Mouse (Mus musculus) thymus, postnatal 25 days (tissue): ENCODE measurements around the gene Stk11.
"Not testable (repeated sequence)": the region's sequence is repeated elsewhere in the genome, so short reads cannot be mapped to it uniquely, and the experiment has no call there.

Source experiments
- DNase-seq: peaks from one replicate; pipeline ENCODE4 v3.0.0; 2022

The Stk11 gene

DNA sequence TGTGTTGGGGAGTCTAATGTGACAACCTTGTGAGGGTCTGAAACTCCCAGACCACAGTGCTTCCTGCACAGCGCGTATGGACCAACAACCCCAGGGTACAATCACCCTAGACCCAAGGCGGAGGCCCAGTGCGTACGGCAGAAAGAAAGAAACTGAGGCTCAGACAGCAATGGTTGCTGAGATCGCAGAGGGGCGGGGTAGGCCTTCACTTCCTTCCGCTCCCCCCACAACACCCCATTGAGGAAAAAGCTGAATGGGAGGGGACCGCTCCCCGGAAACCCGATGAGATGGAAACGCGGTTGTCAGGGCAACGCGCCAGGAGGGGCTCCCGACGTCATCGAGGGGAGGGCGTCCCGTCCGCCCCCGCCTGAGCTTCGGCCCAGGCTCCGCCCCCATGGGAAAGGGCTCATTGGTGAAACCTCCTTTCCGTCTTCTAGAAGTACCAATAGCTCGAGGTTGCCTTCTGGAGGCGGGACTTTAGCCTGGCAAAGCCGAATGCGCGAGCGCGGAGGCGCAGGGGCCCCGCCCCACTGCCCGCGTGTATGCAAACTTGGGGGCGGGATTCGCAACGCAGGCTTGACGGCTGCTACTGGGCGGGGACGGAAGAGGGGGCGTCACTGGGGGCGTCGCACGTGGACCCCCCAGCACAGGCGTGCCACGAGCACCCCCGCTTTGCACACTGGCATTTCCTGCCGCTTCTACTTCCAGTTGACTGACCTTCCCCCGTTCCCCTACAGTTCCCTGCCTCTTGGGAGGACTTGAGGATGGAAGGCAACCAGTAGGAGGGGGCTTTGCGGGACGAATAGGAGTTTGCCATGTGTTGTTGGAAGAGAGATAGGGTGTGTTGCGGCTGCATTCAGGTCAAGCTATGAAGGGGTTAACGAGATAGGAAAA, 44.2 kb downstream of the Stk11 start:
- peak; percentile 100 for DNase-seq

DNA sequence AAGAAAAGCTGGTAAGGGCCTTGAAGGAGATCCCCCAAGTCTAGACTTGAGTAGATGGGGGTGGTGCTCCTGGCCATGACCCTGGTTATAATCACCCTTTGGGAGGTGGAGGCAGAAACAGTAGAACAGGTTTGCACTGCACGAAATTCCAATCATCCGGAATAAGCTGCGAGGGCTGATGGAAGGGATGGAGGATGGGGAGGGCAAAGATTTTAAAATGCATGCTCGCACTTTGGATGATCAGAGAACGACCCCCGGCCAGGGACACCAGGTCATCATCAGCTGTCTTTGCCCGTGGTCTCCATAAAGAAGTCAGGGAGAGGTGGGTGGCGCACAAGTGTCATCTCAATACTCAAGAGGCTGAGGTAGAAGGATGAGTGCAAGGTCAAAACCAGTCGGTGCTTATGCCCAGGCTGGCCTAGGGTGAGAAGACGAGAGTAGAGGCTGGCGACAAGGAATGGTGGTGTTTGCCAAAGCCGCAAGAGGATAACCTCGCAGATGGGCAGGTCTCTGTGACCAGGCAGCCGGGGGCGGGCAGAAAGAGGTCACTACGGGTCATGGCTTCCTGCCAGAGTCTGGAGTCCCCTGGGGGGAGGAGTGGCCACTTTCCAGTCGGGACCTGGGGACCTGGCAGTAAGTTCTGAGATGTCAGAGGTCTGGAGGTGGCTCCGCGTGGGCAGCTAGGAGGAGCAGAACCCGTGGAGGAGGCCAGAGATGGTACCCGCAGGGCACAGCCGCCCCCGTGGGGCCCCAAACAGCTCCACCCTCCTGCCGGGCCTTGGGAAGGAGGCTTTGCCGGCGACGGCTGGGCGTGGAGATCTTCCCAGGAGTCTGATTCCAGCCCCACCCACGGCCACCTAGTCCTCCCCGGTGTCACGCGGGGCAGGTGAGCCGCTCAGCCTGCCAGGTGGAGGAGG, 45.1 kb downstream of the Stk11 start:
- peak; percentile 58 for DNase-seq

DNA sequence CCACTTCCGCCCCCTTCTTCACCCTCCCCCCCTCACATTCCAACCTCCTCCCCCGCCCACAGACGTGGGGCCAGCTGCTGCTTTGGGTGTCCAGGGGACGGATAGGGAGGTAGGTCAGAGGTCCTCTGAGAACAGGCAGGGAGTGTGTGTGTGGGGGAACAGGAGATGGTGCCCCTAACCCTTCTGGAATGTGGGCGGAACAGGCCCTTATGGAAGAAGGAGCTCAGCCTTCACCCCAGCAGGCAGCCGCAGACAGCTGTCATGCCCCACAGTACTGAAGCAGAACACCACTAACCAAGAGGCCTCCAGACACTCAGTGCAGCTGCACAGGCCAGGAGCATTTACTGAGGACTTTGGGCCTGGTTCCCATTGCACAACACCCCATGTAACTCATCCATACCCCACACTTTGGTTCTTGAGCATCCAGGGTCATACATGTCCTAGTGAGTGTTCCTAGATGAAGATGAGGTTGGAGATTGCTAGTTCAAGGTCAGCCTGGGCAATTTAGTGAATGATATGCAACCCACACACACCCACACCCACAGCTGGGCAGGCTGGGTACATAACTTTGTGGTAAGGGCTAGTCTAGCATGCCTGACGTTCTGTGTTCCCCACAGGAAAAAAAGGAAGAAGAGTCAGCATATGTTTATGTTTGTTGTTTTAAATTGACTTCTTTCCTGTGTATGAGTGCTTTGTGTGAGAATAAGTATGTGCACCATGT, 46.1 kb downstream of the Stk11 start:
- DNase-seq = no peak

DNA sequence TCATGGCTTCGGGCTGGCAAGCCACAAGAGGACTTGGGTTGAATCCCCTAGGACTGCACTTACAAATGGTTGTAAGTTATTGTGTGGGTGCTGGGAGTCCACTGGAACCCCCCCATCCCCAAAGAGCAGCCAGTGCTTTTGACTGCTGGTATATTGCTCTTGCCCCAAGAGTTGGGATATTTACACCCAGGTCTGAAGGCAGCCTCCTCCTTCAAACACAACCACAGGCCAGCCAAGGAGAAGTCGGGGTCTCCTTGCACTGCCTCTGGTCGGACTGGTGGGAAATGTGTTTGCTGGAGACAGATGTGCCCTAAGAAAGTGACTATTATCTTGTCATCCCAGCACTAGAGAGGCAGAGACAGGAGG, 46.6 kb downstream of the Stk11 start:
- no peak for DNase-seq

DNA sequence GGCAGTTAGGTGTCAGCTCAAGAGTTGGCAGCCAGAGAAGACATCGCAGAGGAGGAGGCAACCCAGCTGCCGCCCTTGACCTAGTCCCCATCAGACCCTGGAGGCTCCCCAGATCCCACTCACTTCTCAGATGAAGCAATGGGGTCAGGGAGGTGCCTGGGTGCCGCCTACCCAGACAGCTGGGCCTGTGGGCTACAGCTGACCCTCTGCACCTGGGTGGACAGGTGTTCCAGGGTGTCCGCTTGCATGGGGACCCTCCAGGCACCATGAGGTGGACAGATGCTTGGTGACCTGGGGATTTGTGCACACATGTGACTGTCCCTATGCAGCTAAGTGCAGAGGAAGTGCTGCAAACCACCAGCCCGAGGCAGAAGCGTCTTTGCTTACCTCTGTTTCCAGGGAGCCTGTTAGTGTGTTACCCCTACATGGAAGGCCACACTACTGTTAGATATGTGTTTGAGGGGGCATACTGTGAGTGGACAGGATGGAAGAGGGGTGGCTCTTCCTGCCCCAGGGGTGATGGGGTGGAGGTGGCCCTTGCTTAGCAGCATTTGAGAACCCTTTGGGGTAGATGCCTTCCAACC, 47.2 kb downstream of the Stk11 start:
- DNase-seq = no peak

DNA sequence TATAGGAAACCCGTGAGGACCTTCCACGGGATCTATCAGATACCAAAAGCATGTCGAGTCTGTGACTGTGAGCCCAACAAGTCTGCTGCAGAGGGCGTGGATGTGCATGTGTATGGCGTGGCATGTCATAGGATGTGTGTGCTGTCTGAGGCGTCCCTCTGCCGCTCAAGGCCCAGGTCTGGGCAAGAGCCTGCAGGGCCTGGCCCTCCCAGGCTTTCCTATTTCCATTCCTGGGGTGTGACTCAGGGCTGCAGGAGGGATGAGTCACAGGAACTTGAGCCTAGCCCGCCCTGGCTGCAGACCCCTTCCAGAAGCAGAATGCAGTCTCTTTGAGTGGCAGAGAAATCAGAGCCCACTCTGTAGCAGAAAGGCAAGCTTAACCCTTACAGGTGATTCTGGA, 48.1 kb downstream of the Stk11 start:
- DNase-seq = no peak

DNA sequence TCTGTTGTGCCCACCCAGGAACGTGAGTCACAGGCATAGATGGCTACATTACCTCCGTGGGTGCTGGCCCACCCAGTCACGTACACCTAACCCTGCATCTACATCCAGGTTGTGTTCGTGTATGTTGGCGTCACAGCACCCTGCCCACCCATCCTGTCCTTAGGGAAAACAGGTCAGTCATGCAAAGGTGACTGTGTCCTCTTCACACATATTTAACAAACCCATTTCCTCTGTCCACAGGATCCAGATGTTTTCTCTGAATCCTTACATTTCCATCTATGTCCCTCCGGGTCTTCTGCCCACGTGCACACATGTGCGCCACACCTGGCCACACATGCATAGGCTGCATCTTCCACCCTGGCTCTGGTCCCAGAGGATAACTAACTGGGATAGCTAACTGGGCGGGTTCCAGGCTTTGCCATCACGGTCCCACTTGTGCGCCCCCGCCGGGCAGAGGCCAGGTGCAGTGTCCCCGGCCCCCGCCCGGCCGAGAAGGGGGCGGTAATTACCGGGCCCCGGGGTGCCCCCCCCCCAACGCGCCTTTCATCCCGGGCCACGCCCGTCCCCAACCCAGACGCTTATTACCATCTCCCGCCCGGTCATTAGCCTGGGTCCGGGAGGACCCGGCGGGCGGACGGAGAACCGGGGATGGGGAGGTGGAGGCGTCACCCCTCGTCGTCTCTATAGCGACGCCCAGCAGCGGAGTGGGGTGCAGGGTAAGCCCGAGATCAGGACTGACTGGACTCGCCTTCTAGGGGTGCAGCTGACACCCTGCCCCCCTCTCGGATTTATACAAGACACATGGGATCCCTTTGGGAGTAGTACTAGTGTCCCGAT, 48.8 kb downstream of the Stk11 start:
- DNase-seq = no peak

DNA sequence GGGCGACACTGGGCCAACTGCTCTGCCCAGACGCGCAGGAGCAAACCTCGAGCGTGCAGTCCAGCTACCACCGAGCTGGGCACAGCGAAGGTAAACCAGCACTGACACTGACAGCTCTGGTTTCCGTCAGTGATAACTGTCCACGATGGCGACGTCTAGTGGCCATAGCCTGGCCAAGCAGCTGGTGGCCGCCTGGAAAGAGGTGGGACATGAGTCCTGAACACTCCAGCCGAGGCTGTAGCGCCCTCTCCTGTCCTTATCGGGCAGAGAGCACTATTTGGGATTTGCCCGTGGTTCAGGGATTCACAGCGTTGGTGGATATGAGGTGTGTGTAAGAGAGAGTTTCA, 49.4 kb downstream of the Stk11 start:
- DNase-seq = peak; percentile 92

DNA sequence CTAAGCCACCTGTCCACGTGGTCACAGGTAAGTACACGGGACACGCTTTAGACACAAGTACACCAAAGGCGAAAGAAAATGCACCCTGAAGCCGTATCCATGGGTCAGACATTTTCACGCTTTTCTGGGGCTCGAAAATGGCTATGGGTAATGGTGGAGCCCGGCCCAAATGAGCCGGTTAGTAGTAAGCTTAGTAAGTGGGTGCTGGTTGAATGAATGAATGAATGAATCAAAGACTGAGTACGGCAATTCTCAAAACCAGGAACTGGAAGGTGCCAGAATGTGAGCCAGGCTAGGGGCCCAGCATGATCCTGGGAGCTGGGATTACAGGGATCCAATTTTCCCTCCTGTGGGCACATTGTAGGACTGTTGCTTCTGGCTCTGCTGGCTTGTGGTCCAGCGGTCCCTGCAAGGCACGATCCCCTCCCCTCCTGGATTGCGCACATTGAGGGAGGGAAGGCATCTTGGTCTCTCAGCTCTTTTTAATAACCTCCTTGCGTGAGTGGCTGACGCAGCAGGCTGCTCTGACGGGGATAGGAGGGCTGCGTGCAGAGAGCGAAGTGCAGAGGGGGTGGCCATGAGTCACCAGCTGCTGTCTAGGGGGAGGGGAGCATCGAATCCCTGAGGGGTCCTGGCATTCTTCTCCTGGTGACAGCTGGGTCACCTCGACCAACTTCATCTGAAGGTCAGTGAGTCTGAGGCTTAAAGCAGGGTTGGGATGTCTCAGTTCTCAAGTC, 50.0 kb downstream of the Stk11 start, which contains the start of gene Cirbp:
Gene Cirbp (plus strand): TSS at position 594 of the 737 bp plus-strand sequence.
- peak; percentile 14 for DNase-seq

DNA sequence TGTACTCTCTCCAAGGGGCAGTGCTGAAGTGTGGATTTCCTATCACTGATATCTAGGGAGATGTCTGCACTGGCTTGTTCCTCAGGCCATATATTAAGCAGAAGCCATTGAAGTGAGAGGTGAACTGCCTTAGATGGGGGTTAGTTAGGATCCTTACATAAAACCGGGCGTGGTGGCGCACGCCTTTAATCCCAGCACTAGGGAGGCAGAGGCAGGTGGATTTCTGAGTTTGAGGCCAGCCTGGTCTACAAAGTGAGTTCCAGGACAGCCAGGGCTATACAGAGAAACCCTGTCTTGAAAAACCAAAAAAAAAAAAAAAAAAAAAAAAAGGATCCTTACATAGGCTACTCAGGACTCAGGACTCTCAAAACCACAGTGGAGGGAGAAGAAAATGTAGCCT, 50.5 kb downstream of the Stk11 start:
- not testable (repeated sequence) for DNase-seq

DNA sequence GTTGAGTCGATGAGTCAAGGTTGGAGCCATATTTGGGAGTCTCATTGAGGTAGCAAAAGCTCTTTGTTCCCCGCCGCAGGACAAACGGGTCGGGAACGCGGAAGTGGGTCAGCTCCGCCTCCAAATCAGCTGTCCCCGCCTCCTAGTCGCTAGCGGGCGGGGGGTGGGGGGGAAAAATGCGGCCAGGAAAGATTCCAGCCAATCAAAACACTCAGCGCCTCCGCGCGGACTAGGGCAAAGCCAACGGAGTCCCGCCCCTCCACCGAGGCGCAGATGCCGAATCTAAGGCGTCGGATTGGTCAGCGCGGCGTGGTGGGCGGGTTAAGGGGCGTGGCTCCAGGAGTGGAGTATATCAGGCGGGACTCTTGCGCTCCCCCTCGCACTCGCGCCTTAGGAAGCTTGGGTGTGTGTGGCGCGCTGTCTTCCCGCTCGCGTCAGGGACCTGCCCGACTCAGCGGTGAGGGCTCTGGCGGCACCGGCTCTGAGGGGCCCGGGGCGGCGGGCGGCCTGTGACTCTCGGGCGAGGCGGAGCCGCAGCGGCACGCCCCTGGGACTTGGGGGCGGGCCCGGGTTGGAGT, 51.9 kb downstream of the Stk11 start:
- DNase-seq = peak; percentile 99

DNA sequence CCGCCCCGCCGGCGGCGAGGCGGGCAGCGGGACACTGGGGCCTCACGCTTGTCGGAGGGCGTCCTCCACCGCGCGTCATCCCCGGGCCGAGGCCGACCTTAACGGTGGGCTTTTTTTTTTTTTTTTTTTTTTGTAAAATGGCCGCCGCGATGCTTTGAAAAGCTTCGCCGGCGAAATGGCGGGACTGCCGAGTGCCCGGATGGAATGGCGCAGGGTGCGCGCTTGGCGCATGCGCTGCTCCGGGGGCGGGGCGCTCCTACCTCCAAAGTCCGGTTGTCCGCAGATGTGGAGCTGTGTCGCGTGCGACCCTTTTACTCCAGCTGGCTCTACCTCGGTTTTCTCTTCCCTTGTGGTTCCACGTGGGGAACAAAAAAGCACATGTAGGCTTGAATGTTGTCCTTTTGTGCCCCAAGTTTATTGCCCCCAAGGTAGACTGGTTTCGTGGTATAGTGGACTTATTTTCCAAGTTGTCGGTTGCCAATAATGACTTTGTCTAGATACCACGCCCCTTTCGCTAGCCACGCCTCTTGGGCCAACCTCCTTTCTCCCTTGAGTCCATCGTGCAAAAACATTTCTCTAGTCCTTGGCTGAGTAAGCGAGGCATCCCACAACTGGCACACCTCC, 52.5 kb downstream of the Stk11 start:
- peak; percentile 86 for DNase-seq

DNA sequence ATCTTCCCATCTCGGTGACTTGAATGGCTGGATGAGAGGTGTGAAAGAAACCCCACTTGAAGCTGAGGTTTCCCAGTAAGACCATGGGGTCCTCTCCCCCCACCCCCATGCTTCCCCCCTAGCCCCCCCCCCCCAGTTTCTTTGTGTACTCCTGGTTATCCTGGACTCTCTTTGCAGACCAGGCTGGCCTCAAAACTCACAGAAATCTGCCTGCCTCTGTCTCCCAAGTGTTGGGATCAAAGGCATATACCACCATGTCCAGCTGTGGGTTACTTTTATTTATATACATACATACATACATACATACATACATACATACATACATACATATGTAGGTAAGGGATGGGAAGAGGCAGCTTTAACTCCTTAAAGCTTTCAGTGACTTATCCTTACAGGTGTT, 53.5 kb downstream of the Stk11 start:
- no peak for DNase-seq

DNA sequence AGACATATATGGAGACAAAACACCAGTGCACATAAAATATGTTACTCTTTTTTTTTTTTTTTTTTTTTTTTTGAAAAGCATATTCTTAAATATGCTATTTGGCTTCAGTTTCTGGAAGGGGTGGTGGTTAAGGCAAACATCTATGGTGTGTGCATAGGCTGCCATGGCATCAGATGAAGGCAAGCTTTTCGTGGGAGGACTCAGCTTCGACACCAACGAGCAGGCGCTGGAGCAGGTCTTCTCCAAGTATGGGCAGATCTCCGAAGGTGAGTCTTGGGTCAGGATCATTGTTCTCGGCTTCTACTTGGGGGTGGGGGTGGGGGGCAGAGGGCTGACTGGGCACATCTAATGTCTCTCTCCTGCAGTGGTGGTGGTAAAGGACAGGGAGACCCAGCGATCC, 54.0 kb downstream of the Stk11 start:
- no peak for DNase-seq

DNA sequence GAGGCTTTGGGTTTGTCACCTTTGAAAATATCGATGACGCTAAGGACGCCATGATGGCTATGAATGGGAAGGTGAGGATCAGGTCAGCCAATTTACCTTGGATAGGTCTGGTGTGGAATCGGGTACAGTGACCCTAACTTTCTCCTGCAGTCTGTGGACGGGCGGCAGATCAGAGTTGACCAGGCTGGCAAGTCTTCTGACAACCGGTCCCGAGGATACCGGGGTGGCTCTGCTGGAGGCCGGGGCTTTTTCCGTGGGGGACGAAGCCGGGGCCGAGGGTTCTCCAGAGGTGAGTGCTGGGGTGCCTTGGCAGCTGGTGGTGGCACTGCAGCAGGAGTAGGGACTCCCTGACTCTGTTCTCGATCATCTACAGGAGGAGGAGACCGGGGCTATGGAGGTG, 54.4 kb downstream of the Stk11 start:
- no peak for DNase-seq

DNA sequence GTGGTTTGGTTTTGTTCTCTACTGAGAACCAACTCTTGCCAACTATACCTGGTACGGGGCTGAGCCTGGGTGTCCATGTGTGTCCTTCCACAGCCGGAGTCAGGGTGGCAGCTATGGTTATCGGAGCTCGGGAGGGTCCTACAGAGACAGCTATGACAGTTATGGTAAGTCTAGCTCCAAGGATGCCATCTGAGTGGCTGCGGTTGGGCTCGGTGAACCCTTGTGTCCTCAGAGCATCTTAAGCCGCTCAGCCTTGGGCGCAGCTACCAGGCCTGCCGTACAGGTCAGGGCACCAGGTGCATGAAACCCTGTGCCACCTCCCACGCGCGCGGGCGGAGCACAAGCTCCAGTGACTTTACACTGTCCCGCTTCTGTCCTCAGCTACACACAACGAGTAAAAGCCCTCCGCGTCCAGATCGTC, 55.0 kb downstream of the Stk11 start:
- DNase-seq = no peak

DNA sequence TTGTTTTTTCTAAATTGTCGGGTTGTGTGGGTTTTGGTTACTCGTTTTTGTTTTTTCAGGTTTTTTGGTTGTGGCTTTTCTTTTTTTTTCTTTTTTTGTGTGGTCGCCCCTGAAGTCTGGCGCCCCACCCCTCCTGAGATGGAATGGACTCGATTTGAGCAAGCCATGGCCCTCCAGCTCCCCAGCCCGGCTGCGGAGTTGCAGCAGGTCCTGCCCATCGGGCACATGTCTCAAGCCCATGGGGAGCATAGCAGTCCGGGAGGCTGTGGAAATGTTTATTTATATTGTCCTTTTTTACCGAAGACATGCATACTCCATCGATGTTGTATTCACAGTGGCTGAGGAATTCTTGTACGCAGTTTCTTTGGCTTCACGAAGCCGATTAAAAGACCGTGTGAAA, 55.6 kb downstream of the Stk11 start:
- no peak for DNase-seq

DNA sequence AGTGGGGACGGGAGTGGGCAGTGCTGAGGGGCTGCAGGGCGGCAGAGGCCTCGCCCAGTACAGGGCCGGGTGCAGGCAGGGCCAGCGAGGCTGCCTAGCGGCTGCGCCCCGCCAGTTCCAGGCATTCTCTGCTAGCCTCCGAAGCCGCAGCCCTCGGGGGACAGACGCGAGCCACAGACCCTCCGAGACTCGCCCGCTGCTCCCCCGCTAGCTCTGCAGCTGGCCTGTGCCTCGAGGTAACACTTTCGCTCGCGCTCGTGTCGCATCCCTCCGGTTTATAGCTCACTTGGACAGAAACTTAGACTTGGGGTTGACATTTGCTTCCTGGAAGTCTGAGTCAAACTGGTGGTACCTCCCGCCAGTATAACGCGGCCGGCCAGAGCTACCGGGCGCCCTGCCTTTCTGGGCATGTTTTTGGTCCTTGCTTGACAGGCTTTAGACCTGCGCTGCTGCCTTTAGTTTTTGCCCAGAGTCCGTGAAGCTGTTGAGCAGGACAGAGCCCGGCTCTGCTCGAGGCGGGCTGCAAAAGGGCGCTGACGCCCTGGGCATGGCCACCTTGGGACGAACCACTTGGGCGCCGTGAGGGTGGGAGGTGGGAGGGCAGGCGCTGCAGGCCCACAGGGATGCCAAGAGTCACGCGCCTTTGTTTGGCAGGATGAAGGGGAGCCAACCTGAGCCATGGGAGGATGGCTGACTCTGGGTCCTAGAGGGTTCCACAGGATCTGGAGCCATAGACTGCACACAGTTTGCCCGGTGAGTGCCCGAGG, 56.3 kb downstream of the Stk11 start:
- DNase-seq = no peak

DNA sequence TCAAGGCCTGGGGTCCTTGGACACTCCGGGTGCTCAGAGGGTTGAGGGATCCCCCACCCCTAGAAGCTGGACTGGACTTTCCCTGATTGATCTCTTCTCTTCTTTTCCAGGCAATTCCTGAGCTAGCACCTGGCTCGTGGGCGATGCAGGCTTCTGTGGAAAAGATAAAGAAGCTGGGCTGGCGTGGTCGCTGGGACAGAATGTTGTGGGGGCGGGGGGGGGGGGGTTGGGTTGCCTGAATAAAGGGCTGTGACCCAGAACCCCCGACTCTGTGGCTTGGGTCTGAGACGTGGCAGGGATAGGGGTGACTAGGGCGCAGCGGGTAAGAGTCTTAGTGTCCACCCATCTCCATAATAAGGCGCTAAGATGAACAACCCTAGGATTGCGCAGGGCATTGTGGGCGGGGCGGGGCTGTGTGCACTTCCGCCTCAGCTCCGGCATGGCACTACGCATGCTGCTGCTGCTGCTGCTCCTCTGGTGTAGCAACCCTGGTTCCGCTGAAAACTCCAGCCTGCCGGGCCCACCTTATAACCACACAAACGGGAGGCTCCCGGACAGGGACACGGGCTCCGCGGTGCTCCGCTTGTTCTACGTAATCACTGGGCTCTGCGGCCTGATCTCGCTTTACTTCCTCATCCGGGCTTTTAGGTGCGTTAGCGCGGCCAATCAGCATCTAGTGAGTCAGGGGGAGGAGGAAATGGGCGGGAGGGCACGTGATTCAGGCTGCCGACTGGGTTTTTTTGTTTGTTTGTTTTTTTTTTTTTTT, 57.1 kb downstream of the Stk11 start, which contains the start of gene 1600002K03Rik:
Gene 1600002K03Rik (plus strand): TSS at position 418 of the 766 bp plus-strand sequence.
- DNase-seq = peak; percentile 90
